Mouse (Mus musculus) MN1 (cell line): ENCODE measurements around the gene Fcrl1.

Source experiments
- DNase-seq: peaks from one replicate; pipeline ENCODE4 v3.0.0-alpha.2; 2016; ENCODE audit warnings: low spot score

Fcrl1 gene

DNA sequence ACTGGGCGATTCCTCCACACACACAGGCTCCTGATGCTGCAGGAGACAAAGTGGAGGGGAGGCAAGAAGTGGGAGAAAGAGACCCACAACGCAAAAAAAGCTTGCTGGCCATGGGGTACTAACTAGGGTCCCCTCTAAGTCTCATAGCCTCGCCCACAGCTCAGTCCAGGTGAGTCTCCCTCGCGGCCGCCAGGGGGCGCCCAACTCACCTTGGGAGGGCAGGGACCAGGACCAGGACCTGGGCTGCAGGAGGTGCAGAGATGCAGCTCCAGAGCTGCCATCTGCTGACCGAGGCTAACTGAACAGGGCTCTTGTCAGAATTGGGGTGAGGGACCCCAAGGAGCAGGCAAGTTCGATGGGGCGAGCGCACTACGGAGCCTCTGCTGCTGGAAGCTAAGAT, 35.0 kb downstream of the Fcrl1 start:
- DNase-seq: peak; percentile 19

- DNase-seq: no peak
Measured at GRCm38 (mm10) chr3:87420645-87421044, 44.5 kb downstream of the Fcrl1 start.

DNA sequence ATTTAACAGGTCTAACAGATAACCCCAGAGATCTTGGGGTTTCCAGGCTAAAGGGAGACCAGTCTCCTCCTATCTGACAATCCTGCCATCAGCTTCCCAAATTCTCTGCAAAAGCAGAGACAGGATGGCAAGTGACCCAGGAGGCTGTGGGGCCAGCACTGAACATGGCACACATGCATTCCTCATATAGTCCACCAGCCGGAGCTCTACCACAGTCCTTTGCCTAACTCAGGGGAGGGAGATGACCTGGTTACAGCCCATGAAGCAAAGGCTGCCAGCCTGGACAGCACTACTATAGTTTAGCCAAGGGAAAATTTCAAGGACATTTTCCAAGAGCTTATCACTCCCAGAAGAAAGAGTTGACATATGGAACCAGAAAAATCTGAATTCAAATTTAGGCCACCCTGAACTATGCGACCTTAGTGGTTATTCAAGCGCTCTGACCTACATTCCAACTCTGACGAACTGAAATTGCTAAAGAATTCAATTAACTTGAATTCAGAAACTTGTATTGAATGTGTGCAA, 46.3 kb downstream of the Fcrl1 start:
- DNase-seq: no peak

GRCm38 (mm10) chr3:87435479-87435878, 59.3 kb downstream of the Fcrl1 start, which contains the start of gene Fcrl5:
TSS of gene Fcrl5 (plus strand) at chr3:87435773.
- no peak for DNase-seq

DNA sequence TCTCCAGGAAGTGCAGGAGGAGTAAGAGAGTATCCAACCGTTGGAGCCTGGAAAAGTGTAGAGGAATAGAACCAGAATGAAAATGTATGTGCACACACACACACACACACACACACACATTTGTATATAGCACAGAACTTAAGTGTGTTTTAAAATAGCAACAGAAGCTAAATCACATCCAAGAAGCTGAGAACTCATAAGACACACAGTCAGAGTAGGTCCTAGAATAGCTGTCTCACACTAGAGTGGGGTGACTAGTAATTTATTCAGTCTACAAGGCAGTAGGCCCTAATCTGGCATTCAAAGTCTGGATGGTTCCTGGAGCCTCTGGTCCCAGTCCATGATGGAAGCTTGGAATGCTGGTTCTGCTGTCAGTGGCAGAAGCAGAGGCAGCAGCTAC, 64.4 kb downstream of the Fcrl1 start:
- DNase-seq: no peak

DNA sequence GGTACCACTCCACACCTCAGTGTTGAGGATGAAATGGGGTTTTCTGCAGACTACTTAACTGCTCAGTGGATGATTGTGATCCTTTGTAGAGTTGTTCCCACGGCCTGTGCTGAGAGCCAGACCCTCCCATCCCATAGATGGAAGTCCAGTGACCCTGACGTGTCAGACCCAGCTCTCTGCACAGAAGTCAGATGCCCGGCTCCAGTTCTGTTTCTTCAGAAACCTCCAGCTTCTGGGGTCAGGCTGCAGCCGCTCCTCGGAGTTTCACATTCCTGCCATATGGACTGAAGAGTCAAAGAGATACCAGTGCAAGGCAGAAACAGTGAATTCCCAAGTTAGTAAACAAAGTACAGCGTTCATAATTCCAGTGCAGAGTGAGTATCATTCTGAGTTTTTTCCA, 67.8 kb downstream of the Fcrl1 start:
- no peak for DNase-seq
